Mouse (Mus musculus) cerebellum, postnatal 25 days (tissue): ENCODE data around the gene Pgam2.
A peak's percentile ranks its signal among the peaks of the same experiment; 100 is the strongest.

Experiments used
- DNase-seq, 2 experiments: peaks; one replicate each; pipeline ENCODE4 v3.0.0; 2021; ENCODE audit warnings: mixed read lengths in 2 of 2

The Pgam2 gene

GRCm38 (mm10) chr11:5804174-5804573, 641 bp upstream of the Pgam2 start:
- no peak for DNase-seq

- no peak for DNase-seq
Measured at GRCm38 (mm10) chr11:5802457-5803217, 896 bp downstream of the Pgam2 start.

- no peak for DNase-seq
Measured at GRCm38 (mm10) chr11:5802005-5802404, 1.5 kb downstream of the Pgam2 start.

- DNase-seq = no peak
Measured at GRCm38 (mm10) chr11:5801511-5801910, 2.0 kb downstream of the Pgam2 start.

- no peak for DNase-seq
Measured at GRCm38 (mm10) chr11:5799621-5800490, 3.7 kb downstream of the Pgam2 start.

GRCm38 (mm10) chr11:5797928-5798327, 5.6 kb downstream of the Pgam2 start:
- no peak for DNase-seq

GRCm38 (mm10) chr11:5797371-5797770, 6.2 kb downstream of the Pgam2 start:
- no peak for DNase-seq

GRCm38 (mm10) chr11:5796939-5797338, 6.6 kb downstream of the Pgam2 start:
- DNase-seq = no peak

GRCm38 (mm10) chr11:5795706-5796105, 7.8 kb downstream of the Pgam2 start:
- peak; percentile 48 to 62 for DNase-seq

- DNase-seq = no peak
Measured at GRCm38 (mm10) chr11:5795290-5795689, 8.2 kb downstream of the Pgam2 start.

GRCm38 (mm10) chr11:5790431-5790830, 13.1 kb downstream of the Pgam2 start:
- DNase-seq = no peak

- DNase-seq = no peak
Measured at GRCm38 (mm10) chr11:5789754-5790333, 13.7 kb downstream of the Pgam2 start.

- no peak for DNase-seq
Measured at GRCm38 (mm10) chr11:5789071-5789753, 14.3 kb downstream of the Pgam2 start.

- DNase-seq = peak; percentile 95 to 97
Measured at GRCm38 (mm10) chr11:5788056-5789014, 15.2 kb downstream of the Pgam2 start, which contains the start of gene Dbnl. Gene Dbnl, plus strand, starts transcription at chr11:5788488.

- DNase-seq = no peak
Measured at GRCm38 (mm10) chr11:5787671-5788055, 15.9 kb downstream of the Pgam2 start.

- DNase-seq = no peak
Measured at GRCm38 (mm10) chr11:5785732-5786131, 17.8 kb downstream of the Pgam2 start.

- no peak for DNase-seq
Measured at GRCm38 (mm10) chr11:5782199-5782944, 21.2 kb downstream of the Pgam2 start.

GRCm38 (mm10) chr11:5780035-5780499, 23.5 kb downstream of the Pgam2 start:
- peak; percentile 80 to 83 for DNase-seq

GRCm38 (mm10) chr11:5778481-5778880, 25.1 kb downstream of the Pgam2 start:
- no peak for DNase-seq

- DNase-seq = no peak
Measured at GRCm38 (mm10) chr11:5766019-5766418, 37.5 kb downstream of the Pgam2 start.

GRCm38 (mm10) chr11:5762633-5762982, 40.9 kb downstream of the Pgam2 start:
- no peak for DNase-seq
